In genomic region chr3:145790709-145791108, GRCm38 (mm10) we compare ENCODE assay signal across 12 mouse cellular contexts. TPM values are rescaled to one million over a fixed set of nuclear protein-coding genes. Genes with fewer than 3 reads are reported as not detected.
DNase-seq lines count a peak whose midpoint lies in the region; ATAC-seq and TF ChIP-seq lines count a peak whose summit lies in the region.
"Had no signal": no experiment of that assay in that cellular context is flagged by ENCODE, and none has a peak within 500 bp of the region (broad histone marks: within the 10 kb centered on the region; RNA-seq: fewer than 3 reads in every experiment).

No protein-coding gene starts in this region.

- H3K4me2 ChIP-seq in intestine, embryonic 14.5 days (ENCODE audit: low read length), result no peak overlapping the region
- H3K4me2 ChIP-seq in intestine, postnatal 0 days (replicated peaks; ENCODE audit: low read depth), result no peak overlapping the region
- no peak overlapping the region for H3K4me2 ChIP-seq in neural tube, embryonic 14.5 days (ENCODE audit: low read depth, low read length)
- no peak overlapping the region for H3K4me2 ChIP-seq in stomach, embryonic 16.5 days (ENCODE audit: low read depth, low read length)

- WGBS in intestine, embryonic 14.5 days, result 46% methylated on average over 4 of the region's 4 CpGs
- WGBS in intestine, postnatal 0 days, result 62% methylated on average over 4 of the region's 4 CpGs
- 87% methylated on average over 4 of the region's 4 CpGs for WGBS in neural tube, embryonic 14.5 days
- WGBS in stomach, embryonic 16.5 days, result 43% methylated on average over 4 of the region's 4 CpGs

- no peaks in the 10 kb centered on the region for H3K27me3 ChIP-seq in intestine, embryonic 14.5 days (replicated peaks; ENCODE audit: control insufficient read depth, insufficient read depth, low read length)
- no peaks in the 10 kb centered on the region for H3K27me3 ChIP-seq in intestine, postnatal 0 days (replicated peaks; ENCODE audit: control insufficient read depth, insufficient read depth, low read length)
- no peaks in the 10 kb centered on the region for H3K27me3 ChIP-seq in neural tube, embryonic 14.5 days (ENCODE audit: control insufficient read depth, insufficient read depth, low read length)
- H3K27me3 ChIP-seq in stomach, embryonic 16.5 days (ENCODE audit: control insufficient read depth, insufficient read depth, low read length), result no peaks in the 10 kb centered on the region

- ATAC-seq in intestine, embryonic 14.5 days (replicated peaks; ENCODE audit: low FRiP score, low TSS enrichment, low read depth), result no peak
- no peak for ATAC-seq in intestine, postnatal 0 days
- 0 out of 2 replicates have a peak, but pooled peaks have one; percentile 28 for ATAC-seq in neural tube, embryonic 14.5 days (ENCODE audit: low read depth)
- 0 out of 2 replicates have a peak, but pooled peaks have one; percentile 22 for ATAC-seq in stomach, embryonic 16.5 days (ENCODE audit: insufficient read depth, low FRiP score)

- H3K9ac ChIP-seq in intestine, embryonic 14.5 days (ENCODE audit: low read length), result no peak overlapping the region
- no peak overlapping the region for H3K9ac ChIP-seq in intestine, postnatal 0 days (ENCODE audit: low read depth, low read length)
- no peak overlapping the region for H3K9ac ChIP-seq in neural tube, embryonic 14.5 days (replicated peaks; ENCODE audit: low read depth, low read length)
- H3K9ac ChIP-seq in stomach, embryonic 16.5 days (ENCODE audit: low read length), result no peak overlapping the region

- no peaks in the 10 kb centered on the region for H3K36me3 ChIP-seq in intestine, embryonic 14.5 days (ENCODE audit: control insufficient read depth, insufficient read depth, low read length)
- H3K36me3 ChIP-seq in intestine, postnatal 0 days (ENCODE audit: control insufficient read depth, insufficient read depth), result no peaks in the 10 kb centered on the region
- no peaks in the 10 kb centered on the region for H3K36me3 ChIP-seq in neural tube, embryonic 14.5 days (ENCODE audit: control insufficient read depth, insufficient read depth, low read length)
- no peaks in the 10 kb centered on the region for H3K36me3 ChIP-seq in stomach, embryonic 16.5 days (ENCODE audit: control insufficient read depth, insufficient read depth, low read length)

- H3K9me3 ChIP-seq in intestine, embryonic 14.5 days (ENCODE audit: control insufficient read depth, low read length), result no peaks in the 10 kb centered on the region
- H3K9me3 ChIP-seq in intestine, postnatal 0 days (ENCODE audit: control insufficient read depth), result no peaks in the 10 kb centered on the region
- no peaks in the 10 kb centered on the region for H3K9me3 ChIP-seq in neural tube, embryonic 14.5 days (ENCODE audit: control insufficient read depth, low read length)
- H3K9me3 ChIP-seq in stomach, embryonic 16.5 days (replicated peaks; ENCODE audit: control insufficient read depth, low read length), result no peaks in the 10 kb centered on the region

- 0 out of 2 replicates have a peak overlapping the region, but pooled peaks have one; percentile 43 for H3K27ac ChIP-seq in intestine, embryonic 14.5 days (ENCODE audit: low read depth)
- no peak overlapping the region for H3K27ac ChIP-seq in intestine, postnatal 0 days (ENCODE audit: low read depth, low read length)
- peak overlapping the region; percentile 23; the same call in 1 of the 2 replicates for H3K27ac ChIP-seq in neural tube, embryonic 14.5 days (ENCODE audit: low read depth, low read length)
- H3K27ac ChIP-seq in stomach, embryonic 16.5 days (ENCODE audit: low read length), result peak overlapping the region; percentile 51

- peaks cover 20% of the 10 kb centered on the region; the same call in 1 of the 2 replicates for H3K4me1 ChIP-seq in intestine, embryonic 14.5 days (replicated peaks; ENCODE audit: control insufficient read depth, insufficient read depth, low read length)
- H3K4me1 ChIP-seq in intestine, postnatal 0 days (replicated peaks; ENCODE audit: control insufficient read depth, insufficient read depth, low read length), result 0 out of 2 replicates have a peak, but pooled peaks cover 2% of the 10 kb centered on the region
- no peaks in the 10 kb centered on the region for H3K4me1 ChIP-seq in neural tube, embryonic 14.5 days (ENCODE audit: control insufficient read depth, insufficient read depth, low read length)
- peaks cover 19% of the 10 kb centered on the region; the same call in 1 of the 2 replicates for H3K4me1 ChIP-seq in stomach, embryonic 16.5 days (ENCODE audit: control insufficient read depth, insufficient read depth, low read length)

- DNase-seq in adrenal gland, postnatal 10 days, result peak; percentile 25
- DNase-seq in adrenal gland, postnatal 14 days, result no peak
- no peak for DNase-seq in intestine, embryonic 14.5 days (ENCODE audit: low spot score)
- DNase-seq in neural tube, embryonic 10.5 days (ENCODE audit: extremely low spot score, low spot score), result no peak
- no peak for DNase-seq in layer of hippocampus, adult 11-12 months (ENCODE audit: low spot score)
- DNase-seq: cerebellum, adult 8-10 months; retina, postnatal 1 day had no signal

- no peak for TF ChIP-seq CTCF in intestine, postnatal 0 days (IDR thresholded peaks at IDR 0.05; ENCODE audit: low read depth)

- H3K4me3 ChIP-seq in intestine, embryonic 14.5 days (ENCODE audit: low read depth, low read length), result no peak overlapping the region
- no peak overlapping the region for H3K4me3 ChIP-seq in intestine, postnatal 0 days (ENCODE audit: low read depth, low read length)
- no peak overlapping the region for H3K4me3 ChIP-seq in neural tube, embryonic 14.5 days (ENCODE audit: low read depth, low read length)
- H3K4me3 ChIP-seq in stomach, embryonic 16.5 days (replicated peaks; ENCODE audit: low read length), result no peak overlapping the region

RNA-seq across cellular contexts. Expression of gene Ddah1, which starts 32.2 kb away (rescaled TPM):
- 10 to 100 TPM; 11.0 to 13.7 TPM for total RNA-seq in adrenal gland, postnatal 10 days (2021)
- 5.4 and 8.3 TPM in 2 replicates for total RNA-seq in adrenal gland, postnatal 14 days (2021)
- 45.3 and 46.9 TPM in 2 replicates for polyA plus RNA-seq in intestine, embryonic 14.5 days (2014; fragmentation: Nextera tagmentation; extraction: Ambion mirVana)
- polyA plus RNA-seq in intestine, postnatal 0 days (2015; fragmentation: Nextera tagmentation; extraction: Ambion mirVana), result 24.9 and 25.9 TPM in 2 replicates
- 97.1 and 98.8 TPM in 2 replicates for polyA plus RNA-seq in neural tube, embryonic 14.5 days (2014; fragmentation: Nextera tagmentation; extraction: Ambion mirVana)
- 12.0 and 17.7 TPM in 2 replicates for polyA plus RNA-seq in stomach, embryonic 16.5 days (2015; fragmentation: Nextera tagmentation; extraction: Ambion mirVana)
- total RNA-seq: hematopoietic stem cell, adult 5-6 weeks; megakaryocyte, adult 5-6 weeks had no signal

Comparison
In these comparisons a context has a peak if more than half of its experiments do, and no peak if none do; other contexts are left out.
1. ATAC-seq: peak in neural tube, embryonic 14.5 days (single experiment) and stomach, embryonic 16.5 days (single experiment); none in intestine, embryonic 14.5 days (single experiment) and intestine, postnatal 0 days (single experiment).